Comparison of ENCODE assay signal across 8 mouse cellular contexts in genomic region chr2:147433120-147433519, GRCm38 (mm10).
DNase-seq lines count a peak whose midpoint lies in the region; ATAC-seq and TF ChIP-seq lines count a peak whose summit lies in the region.

No protein-coding gene starts in this region.

- no peak overlapping the region for H3K4me2 ChIP-seq in heart, embryonic 12.5 days
- no peak overlapping the region for H3K4me2 ChIP-seq in stomach, postnatal 0 days (replicated peaks; ENCODE audit: low read depth)

- no peak overlapping the region for H3K4me3 ChIP-seq in heart, embryonic 12.5 days
- no peak overlapping the region for H3K4me3 ChIP-seq in embryonic facial prominence, embryonic 10.5 days
- H3K4me3 ChIP-seq in stomach, postnatal 0 days (ENCODE audit: low read depth, low read length), result no peak overlapping the region

- peak; percentile 69 for TF ChIP-seq CTCF in stomach, postnatal 0 days (IDR thresholded peaks at IDR 0.05; ENCODE audit: low read depth)

- 0 out of 2 replicates have a peak, but pooled peaks cover 3% of the 10 kb centered on the region for H3K4me1 ChIP-seq in heart, embryonic 12.5 days (replicated peaks)
- H3K4me1 ChIP-seq in embryonic facial prominence, embryonic 10.5 days, result no peaks in the 10 kb centered on the region
- H3K4me1 ChIP-seq in stomach, postnatal 0 days (replicated peaks; ENCODE audit: control insufficient read depth, insufficient read depth), result no peaks in the 10 kb centered on the region

- no peak for TF ChIP-seq EP300 in stomach, postnatal 0 days (optimal IDR thresholded peaks at IDR 0.05)

- no peak for ATAC-seq in heart, embryonic 12.5 days (ENCODE audit: insufficient number of reproducible peaks, low FRiP score)
- ATAC-seq in stomach, postnatal 0 days (ENCODE audit: low FRiP score, low TSS enrichment), result no peak

- no peaks in the 10 kb centered on the region for H3K9me3 ChIP-seq in heart, embryonic 12.5 days (replicated peaks)
- no peaks in the 10 kb centered on the region for H3K9me3 ChIP-seq in embryonic facial prominence, embryonic 10.5 days
- no peaks in the 10 kb centered on the region for H3K9me3 ChIP-seq in stomach, postnatal 0 days (ENCODE audit: control insufficient read depth, low read length)

- WGBS in heart, embryonic 12.5 days, result 21% methylated on average over 5 of the region's 5 CpGs
- 24% methylated on average over 5 of the region's 5 CpGs for WGBS in embryonic facial prominence, embryonic 10.5 days
- WGBS in stomach, postnatal 0 days, result 21% methylated on average over 5 of the region's 5 CpGs

- DNase-seq in heart, postnatal 4 days, result peak; percentile 47
- DNase-seq in right cerebral cortex, postnatal 4 days, result peak; percentile 42
- no peak for DNase-seq in right cerebral cortex, postnatal 36 days (ENCODE audit: low spot score in 2 of 2)
- DNase-seq in embryonic facial prominence, embryonic 10.5 days (ENCODE audit: low spot score), result peak; percentile 54
- peak; percentile 15 for DNase-seq in stomach, postnatal 0 days (ENCODE audit: low spot score)
- no peak for DNase-seq in B cell, adult 2 months
- DNase-seq in natural killer cell, adult 2 months (ENCODE audit: low spot score in 2 of 2), result no peak

- no peak overlapping the region for H3K9ac ChIP-seq in heart, embryonic 12.5 days
- no peak overlapping the region for H3K9ac ChIP-seq in stomach, postnatal 0 days (ENCODE audit: low read length)

- no peaks in the 10 kb centered on the region for H3K27me3 ChIP-seq in heart, embryonic 12.5 days (replicated peaks)
- no peaks in the 10 kb centered on the region for H3K27me3 ChIP-seq in embryonic facial prominence, embryonic 10.5 days (replicated peaks; ENCODE audit: low read depth, poor library complexity, severe bottlenecking)
- H3K27me3 ChIP-seq in stomach, postnatal 0 days (ENCODE audit: control insufficient read depth, insufficient read depth, low read length), result no peaks in the 10 kb centered on the region

- H3K36me3 ChIP-seq in heart, embryonic 12.5 days, result no peaks in the 10 kb centered on the region
- no peaks in the 10 kb centered on the region for H3K36me3 ChIP-seq in embryonic facial prominence, embryonic 10.5 days (replicated peaks)
- no peaks in the 10 kb centered on the region for H3K36me3 ChIP-seq in stomach, postnatal 0 days (ENCODE audit: control insufficient read depth, insufficient read depth, low read length)

- H3K27ac ChIP-seq in heart, embryonic 12.5 days (ENCODE audit: poor library complexity, severe bottlenecking), result no peak overlapping the region
- no peak overlapping the region for H3K27ac ChIP-seq in embryonic facial prominence, embryonic 10.5 days (replicated peaks)
- no peak overlapping the region for H3K27ac ChIP-seq in stomach, postnatal 0 days (replicated peaks)

Comparison
In these comparisons a context has a peak if more than half of its experiments do, and no peak if none do; other contexts are left out.
1. DNase-seq: peak in heart, postnatal 4 days (single experiment), right cerebral cortex, postnatal 4 days (single experiment), embryonic facial prominence, embryonic 10.5 days (single experiment) and stomach, postnatal 0 days (single experiment); none in right cerebral cortex, postnatal 36 days (0 of 2), B cell, adult 2 months (0 of 2) and natural killer cell, adult 2 months (0 of 2).